Mouse (Mus musculus) stomach, postnatal 0 days (tissue): ENCODE measurements around the gene Defb29.

Experiments used
- CTCF ChIP-seq: IDR thresholded peaks from 2 replicates; pipeline ENCODE4 v1.5.1; 2016; ENCODE audit warnings: antibody characterized with exemption, low read depth, mild to moderate bottlenecking, moderate library complexity
- EP300 ChIP-seq: optimal IDR thresholded peaks from 2 replicates; pipeline ENCODE3; 2016; ENCODE audit warnings: antibody characterized with exemption

- TF ChIP-seq CTCF (no peak), EP300 (no peak)
Measured at GRCm38 (mm10) chr2:152511592-152511991, 28.3 kb downstream of the Defb29 start, which contains the start of gene Defb26.
